Mouse (Mus musculus) limb, embryonic 13.5 days (tissue): ENCODE measurements around the gene Rpap1. TPM values are rescaled to one million over a fixed set of nuclear protein-coding genes. Genes with fewer than 3 reads are reported as not detected.

Experiments
- polyA plus RNA-seq: library from polyadenylated mRNA; unstranded; fragments of >200 nt; fragmentation: Nextera tagmentation; extraction: Ambion mirVana; gene quantifications from 2 replicates; pipeline ENCODE4 v1.2.1, GENCODE M21; 2015

Rpap1 gene
- polyA plus RNA-seq, 1 experiment from 2014 or later = 30.2 TPM

Other genes with a start within 250 kb of the Rpap1 start
- gene Exd1, start 239.9 kb downstream of the Rpap1 start, polyA plus RNA-seq = 0.23 and 0.36 TPM in 2 replicates
- gene Chp1, start 239.8 kb downstream of the Rpap1 start, polyA plus RNA-seq = 63.0 and 64.3 TPM in 2 replicates
- gene Nusap1, start 169.2 kb downstream of the Rpap1 start, polyA plus RNA-seq = 70.1 and 73.8 TPM in 2 replicates
- gene Oip5, start 169.1 kb downstream of the Rpap1 start, polyA plus RNA-seq = 23.9 and 27.1 TPM in 2 replicates
- gene Ndufaf1, start 124.7 kb downstream of the Rpap1 start, polyA plus RNA-seq = 47.9 and 50.7 TPM in 2 replicates
- 61.3 and 68.3 TPM in 2 replicates for gene Rtf1, start 112.5 kb downstream of the Rpap1 start, polyA plus RNA-seq
- 0.33 and 0.59 TPM in 2 replicates for gene Itpka, start 45.2 kb downstream of the Rpap1 start, polyA plus RNA-seq
- gene Ltk, start 27.1 kb downstream of the Rpap1 start, polyA plus RNA-seq = not detected in 2 replicates
- 29.6 and 32.3 TPM in 2 replicates for gene Tyro3, start 10.2 kb upstream of the Rpap1 start, polyA plus RNA-seq
- gene Mga, start 109.7 kb upstream of the Rpap1 start, polyA plus RNA-seq = 36.3 and 37.3 TPM in 2 replicates
- gene Mapkbp1, start 185.2 kb upstream of the Rpap1 start, polyA plus RNA-seq = 3.8 and 3.9 TPM in 2 replicates
- gene Jmjd7, start 239.9 kb upstream of the Rpap1 start, polyA plus RNA-seq = 23.1 and 24.2 TPM in 2 replicates
- gene Gm28042, start 240.0 kb upstream of the Rpap1 start, polyA plus RNA-seq = 3.4 and 4.3 TPM in 2 replicates
- 2.4 and 3.2 TPM in 2 replicates for gene Pla2g4b, start 245.9 kb upstream of the Rpap1 start, polyA plus RNA-seq